Mouse (Mus musculus) testis, adult 2 months (tissue): ENCODE measurements around the gene Fhad1. TPM values are rescaled to one million over a fixed set of nuclear protein-coding genes. Genes with fewer than 3 reads are reported as not detected.

Source experiments
- H3K27ac ChIP-seq: fragments of 200-500 bp; 2 replicates; pipeline ENCODE4 v1.5.1; 2012; ENCODE audit warnings: low read depth, low read length; ENCODE audit not compliant: control insufficient read depth, insufficient read depth
- H3K27me3 ChIP-seq: fragments of 200-500 bp; 2 replicates; pipeline ENCODE4 v1.6.1; 2012; ENCODE audit warnings: mild to moderate bottlenecking, low read length, moderate library complexity; ENCODE audit not compliant: control insufficient read depth, insufficient read depth
- H3K36me3 ChIP-seq: fragments of 200-500 bp; 2 replicates; pipeline ENCODE4 v1.6.1; 2012; ENCODE audit warnings: mild to moderate bottlenecking, low read length; ENCODE audit not compliant: control insufficient read depth, insufficient read depth
- H3K4me1 ChIP-seq: fragments of 200-500 bp; 2 replicates; pipeline ENCODE4 v1.6.1; 2012; ENCODE audit warnings: low read length; ENCODE audit not compliant: control insufficient read depth, insufficient read depth
- H3K4me3 ChIP-seq: fragments of 200-500 bp; 2 replicates; pipeline ENCODE4 v1.5.1; 2012; ENCODE audit warnings: low read depth, mild to moderate bottlenecking, low read length, moderate library complexity, mixed read lengths; ENCODE audit not compliant: control insufficient read depth
- CTCF ChIP-seq: fragments of 200-500 bp; IDR thresholded peaks from 2 replicates; pipeline ENCODE4 v1.5.1; 2012; ENCODE audit warnings: low read depth, mild to moderate bottlenecking, inconsistent platforms, low read length, moderate library complexity; ENCODE audit not compliant: control insufficient read depth, insufficient read depth, insufficient replicate concordance
- POLR2A ChIP-seq: fragments of 200-500 bp; IDR thresholded peaks from 2 replicates; pipeline ENCODE4 v1.6.1; 2012; ENCODE audit warnings: low read depth, mild to moderate bottlenecking, inconsistent platforms, low read length, moderate library complexity; ENCODE audit not compliant: control insufficient read depth
- polyA plus RNA-seq: library from polyadenylated mRNA; depleted of rRNA; stranded (reverse); fragments of >200 nt; gene quantifications from 2 replicates; pipeline ENCODE4 v1.2.3, GENCODE M21; 2012

Gene Fhad1
- polyA plus RNA-seq, 1 experiment, result 186 TPM

GRCm38 (mm10) chr4:141949436-141949835, 65.4 kb downstream of the Fhad1 start:
- H3K27me3 ChIP-seq, result no peaks in the 10 kb centered on the region
- no peak overlapping the region for H3K27ac ChIP-seq
- no peaks in the 10 kb centered on the region for H3K36me3 ChIP-seq
- H3K4me3 ChIP-seq, result no peak overlapping the region
- H3K4me1 ChIP-seq, result no peaks in the 10 kb centered on the region
- TF ChIP-seq CTCF (no peak), POLR2A (no peak)

- Histone ChIP-seq H3K27me3 (no peaks in the 10 kb centered on the region), H3K4me1 (no peaks in the 10 kb centered on the region), H3K36me3 (no peaks in the 10 kb centered on the region), H3K4me3 (no peak overlapping the region), H3K27ac (no peak overlapping the region)
- TF ChIP-seq CTCF, result no peak
- TF ChIP-seq POLR2A, result no peak
Measured at GRCm38 (mm10) chr4:141948822-141949221, 66.1 kb downstream of the Fhad1 start.

- TF ChIP-seq CTCF (no peak), POLR2A (no peak)
- no peaks in the 10 kb centered on the region for H3K27me3 ChIP-seq
- H3K4me1 ChIP-seq, result no peaks in the 10 kb centered on the region
- H3K4me3 ChIP-seq, result no peak overlapping the region
- no peaks in the 10 kb centered on the region for H3K36me3 ChIP-seq
- no peak overlapping the region for H3K27ac ChIP-seq
Measured at GRCm38 (mm10) chr4:141942403-141942802, 72.5 kb downstream of the Fhad1 start.

DNA sequence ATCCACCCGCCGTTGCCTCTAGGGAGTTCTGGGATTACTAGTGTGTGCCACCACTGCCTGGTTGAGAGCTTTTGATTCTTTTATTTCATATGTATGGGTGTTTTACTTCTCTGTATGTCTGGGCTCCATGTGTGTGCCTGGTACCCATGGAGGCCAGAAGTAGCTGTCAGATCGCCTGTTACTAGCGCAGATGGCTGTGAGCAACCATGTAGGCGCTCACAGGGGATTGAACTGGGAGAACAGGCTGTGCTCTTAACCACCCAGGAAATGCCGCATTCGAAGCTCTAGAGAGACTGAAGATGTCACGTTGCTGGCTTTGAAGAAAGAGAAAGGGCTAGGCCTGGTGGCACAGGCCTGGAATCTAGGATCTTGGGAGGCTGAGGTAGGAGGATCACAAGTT, 73.6 kb downstream of the Fhad1 start:
- no peak overlapping the region for H3K4me3 ChIP-seq
- no peaks in the 10 kb centered on the region for H3K27me3 ChIP-seq
- no peaks in the 10 kb centered on the region for H3K4me1 ChIP-seq
- H3K36me3 ChIP-seq, result no peaks in the 10 kb centered on the region
- H3K27ac ChIP-seq, result no peak overlapping the region
- no peak for TF ChIP-seq CTCF

- no peaks in the 10 kb centered on the region for H3K36me3 ChIP-seq
- H3K4me3 ChIP-seq, result no peak overlapping the region
- no peaks in the 10 kb centered on the region for H3K4me1 ChIP-seq
- H3K27me3 ChIP-seq, result no peaks in the 10 kb centered on the region
- H3K27ac ChIP-seq, result no peak overlapping the region
- TF ChIP-seq POLR2A (no peak), CTCF (peak; percentile 47; the same call in 1 of the 2 replicates)
Measured at GRCm38 (mm10) chr4:141938535-141938934, 76.3 kb downstream of the Fhad1 start.

DNA sequence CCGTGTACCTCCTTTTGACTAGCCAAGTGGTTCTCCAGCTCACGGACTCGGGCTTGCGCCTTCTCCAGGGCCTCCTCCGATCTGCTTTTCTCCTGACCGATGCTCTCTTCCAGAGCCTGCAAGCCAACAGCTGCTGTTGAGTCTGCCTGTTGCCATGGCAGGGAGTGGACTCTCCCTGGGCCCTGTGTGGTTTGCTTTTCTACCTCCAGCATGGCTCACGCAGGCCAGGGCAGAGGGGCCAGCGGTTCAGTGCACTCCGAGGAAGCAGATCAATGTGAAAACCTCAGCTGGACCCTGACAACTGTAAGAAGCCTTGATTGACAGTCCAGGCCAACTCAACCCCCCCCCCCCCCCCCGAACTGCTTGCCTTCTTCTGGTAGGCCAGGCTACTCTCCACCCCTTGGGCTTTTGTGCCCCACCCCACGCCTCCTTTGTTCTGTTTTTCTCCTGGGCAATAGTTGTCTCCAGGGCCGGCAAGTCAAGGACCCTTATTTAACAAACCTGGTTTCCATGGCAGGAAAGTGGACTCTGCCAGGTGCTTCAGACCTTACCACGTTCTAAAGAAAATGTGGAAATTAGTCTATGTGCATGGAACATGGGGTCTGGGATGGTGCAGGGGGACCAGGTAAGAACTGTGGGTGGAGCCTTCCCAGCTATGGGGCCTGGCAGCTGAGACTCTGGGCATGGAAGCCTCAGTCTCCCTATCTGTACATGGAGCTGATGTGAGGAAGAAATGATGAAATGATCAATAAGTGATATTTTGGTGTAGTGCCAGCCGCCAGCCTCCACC, 81.9 kb downstream of the Fhad1 start:
- no peak for TF ChIP-seq POLR2A
- no peak for TF ChIP-seq CTCF
- Histone ChIP-seq H3K36me3 (no peaks in the 10 kb centered on the region), H3K4me1 (no peaks in the 10 kb centered on the region), H3K4me3 (no peak overlapping the region), H3K27me3 (no peaks in the 10 kb centered on the region), H3K27ac (no peak overlapping the region)

GRCm38 (mm10) chr4:141931526-141931925, 83.4 kb downstream of the Fhad1 start:
- no peak overlapping the region for H3K4me3 ChIP-seq
- H3K36me3 ChIP-seq, result no peaks in the 10 kb centered on the region; the same call in 1 of the 2 replicates
- no peak overlapping the region for H3K27ac ChIP-seq
- no peaks in the 10 kb centered on the region for H3K4me1 ChIP-seq
- H3K27me3 ChIP-seq, result no peaks in the 10 kb centered on the region
- TF ChIP-seq POLR2A (no peak), CTCF (no peak)
